Mouse (Mus musculus): ENCODE results near the gene Patl1. TPM values are rescaled to one million over a fixed set of nuclear protein-coding genes. Genes with fewer than 3 reads are reported as not detected.
"Not testable (repeated sequence)": the region's sequence is repeated elsewhere in the genome, so short reads cannot be mapped to it uniquely, and the experiment has no call there.

The Patl1 gene
- polyA plus RNA-seq (2012; ENCODE audit: insufficient read depth, insufficient read length, missing spikeins): 16.6 and 20.5 TPM in 2 replicates

DNA sequence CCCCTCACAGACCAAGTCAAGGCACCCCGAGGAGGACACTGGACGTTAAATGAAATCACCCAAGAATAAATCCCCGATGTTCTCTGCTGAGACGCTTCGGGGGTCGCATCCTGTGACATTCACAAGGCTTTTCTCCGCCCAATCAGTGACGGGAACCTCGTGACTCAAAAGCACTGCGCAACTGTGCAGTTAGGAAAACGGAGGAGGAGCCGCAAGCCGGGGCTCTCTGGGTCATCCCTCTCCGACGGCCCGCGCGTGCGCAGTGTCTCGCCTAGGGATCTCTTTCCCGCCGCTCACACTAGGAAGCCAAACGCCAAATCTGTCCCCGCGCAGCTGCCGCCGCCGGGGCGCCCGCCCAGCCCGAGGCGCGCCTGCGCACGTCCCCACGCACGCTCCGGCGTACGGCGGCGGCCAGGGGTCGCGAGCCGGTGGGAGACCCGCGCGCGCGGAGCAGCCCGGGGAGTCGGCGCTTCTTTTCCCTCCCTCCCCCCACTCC, at the start of gene Patl1:
Patl1 (plus strand) TSS at position 363 of the 496 bp plus-strand sequence.
- peak within 1 kb of the TSS; percentile 96 for H3K27ac ChIP-seq (replicated peaks; ENCODE audit: low read depth, low read length)
- peak within 1 kb of the TSS; percentile 83 for H3K4me3 ChIP-seq (ENCODE audit: insufficient read depth, low read depth, low read length)
- no peaks in the 10 kb centered on the region for H3K4me1 ChIP-seq (ENCODE audit: control insufficient read depth, insufficient read depth, insufficient read length, low read length)

DNA sequence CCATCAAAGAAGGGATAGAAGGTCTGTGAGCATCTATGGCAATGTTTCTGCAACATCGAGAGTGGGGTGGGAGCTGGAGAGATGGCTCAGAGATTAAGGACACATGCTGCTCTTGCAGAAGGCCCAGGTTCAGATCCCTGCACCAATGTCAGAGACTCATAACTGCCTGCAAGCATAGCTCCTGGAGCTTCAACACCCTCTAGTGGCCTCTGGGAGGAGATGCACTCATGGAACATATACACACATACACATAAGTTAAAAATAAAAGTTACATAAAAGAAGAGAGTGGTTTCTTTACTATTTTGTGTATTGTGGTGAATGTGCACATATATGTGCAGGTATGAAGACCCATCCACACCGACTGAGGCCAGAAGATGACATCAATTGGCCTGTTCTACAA, 44.4 kb upstream of the Patl1 start:
- Histone ChIP-seq H3K27ac (replicated peaks; ENCODE audit: low read depth, low read length) (no peak overlapping the region), H3K4me3 (ENCODE audit: insufficient read depth, low read depth, low read length) (no peak overlapping the region), H3K4me1 (ENCODE audit: control insufficient read depth, insufficient read depth, insufficient read length, low read length) (no peaks in the 10 kb centered on the region)

DNA sequence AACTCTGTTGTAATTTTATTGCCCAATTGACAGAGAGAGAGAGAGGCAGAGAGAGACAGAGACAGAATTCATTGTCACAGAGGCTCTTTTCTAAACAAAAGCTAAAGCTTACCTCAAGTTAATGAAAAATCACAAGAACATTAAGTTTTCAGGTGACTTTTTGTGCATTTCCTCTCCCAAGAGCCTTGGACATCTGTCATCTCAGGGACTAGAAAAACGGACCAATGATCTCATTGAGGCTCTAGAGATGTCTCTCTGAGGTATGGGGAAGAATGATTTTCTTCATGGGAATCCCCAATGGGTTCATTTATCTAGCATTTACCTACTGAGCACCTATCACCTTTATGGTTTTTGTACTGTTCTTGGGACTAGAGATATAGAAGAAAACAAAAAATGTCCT, 37.2 kb upstream of the Patl1 start, which contains the start of gene Olfr1419:
Olfr1419 (minus strand) TSS at position 101 of the 400 bp plus-strand sequence.
- Histone ChIP-seq H3K4me1 (ENCODE audit: control insufficient read depth, insufficient read depth, insufficient read length, low read length) (no peaks in the 10 kb centered on the region), H3K27ac (replicated peaks; ENCODE audit: low read depth, low read length) (no peak within 1 kb of the TSS)

DNA sequence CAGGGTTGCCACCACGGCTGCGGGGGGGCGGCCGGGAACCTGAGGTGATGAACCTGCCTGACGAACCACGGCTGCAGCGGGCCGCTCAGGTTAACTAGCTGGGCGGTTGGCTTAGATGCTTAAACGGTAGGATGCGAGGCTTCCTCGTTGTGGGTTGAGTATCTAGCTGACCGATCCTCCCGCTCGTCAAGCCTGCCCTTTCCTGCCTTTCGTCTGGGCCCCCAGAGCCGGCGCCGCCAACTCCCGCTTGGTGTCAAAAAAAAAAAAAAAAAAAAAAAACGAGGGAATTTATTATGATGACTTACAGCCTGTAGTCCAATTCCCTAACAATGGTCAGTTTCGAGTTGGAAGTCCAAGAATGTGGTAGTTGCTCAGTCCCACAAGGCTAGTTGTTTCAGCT, 33.8 kb upstream of the Patl1 start:
- not testable (repeated sequence) for H3K27ac ChIP-seq (replicated peaks; ENCODE audit: low read depth, low read length); H3K4me3 ChIP-seq (ENCODE audit: insufficient read depth, low read depth, low read length); H3K4me1 ChIP-seq (ENCODE audit: control insufficient read depth, insufficient read depth, insufficient read length, low read length)

More for the DNA sequence above, 37.2 kb upstream of the Patl1 start, which contains the start of gene Olfr1419:
- H3K4me3 ChIP-seq (ENCODE audit: insufficient read depth, low read depth, low read length): no peak within 1 kb of the TSS

DNA sequence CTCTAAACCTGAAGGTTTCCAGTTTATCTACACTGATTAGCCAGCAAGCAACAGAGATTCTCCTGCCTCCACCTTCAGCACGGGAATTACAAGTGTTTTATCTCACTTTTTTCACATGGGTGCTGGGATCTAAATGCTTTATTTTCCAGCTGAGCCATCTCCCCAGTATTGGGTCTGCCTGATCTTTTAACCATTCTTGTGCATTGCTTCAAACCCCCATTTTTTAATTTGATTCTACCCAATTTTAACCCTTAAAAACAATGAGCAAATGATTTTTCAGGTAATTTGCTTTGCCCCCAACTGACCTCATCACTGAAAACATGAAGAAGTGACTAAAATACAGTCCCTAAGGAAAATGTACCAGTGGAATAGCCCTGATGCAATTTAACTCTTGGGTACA, 25.9 kb upstream of the Patl1 start, which contains the start of gene Olfr1420:
Olfr1420 (plus strand) TSS at position 301 of the 400 bp plus-strand sequence.
- H3K27ac ChIP-seq (replicated peaks; ENCODE audit: low read depth, low read length): no peak within 1 kb of the TSS
- H3K4me3 ChIP-seq (ENCODE audit: insufficient read depth, low read depth, low read length): no peak within 1 kb of the TSS

DNA sequence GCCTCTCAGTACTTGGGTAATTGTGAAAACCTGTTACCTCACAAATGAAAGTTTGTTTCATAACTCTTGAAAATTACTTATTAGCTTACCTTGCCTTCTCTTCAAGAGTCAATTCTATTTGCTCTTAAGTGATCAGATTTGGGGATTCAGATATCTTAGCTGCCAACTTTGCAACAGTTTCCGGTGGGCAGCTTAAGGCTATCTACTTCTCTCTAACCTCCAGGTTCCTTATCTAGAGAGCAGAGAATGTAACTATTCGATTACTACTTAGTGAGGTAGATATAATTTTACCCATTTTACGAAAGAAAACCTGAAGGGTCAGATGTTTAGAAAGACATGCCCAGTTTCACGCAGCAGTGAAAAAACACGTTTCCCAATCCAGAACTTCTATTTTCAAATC, 1.2 kb upstream of the Patl1 start:
- peak overlapping the region; percentile 69 for H3K4me3 ChIP-seq (ENCODE audit: insufficient read depth, low read depth, low read length)
- H3K27ac ChIP-seq (replicated peaks; ENCODE audit: low read depth, low read length): peak overlapping the region; percentile 96
- H3K4me1 ChIP-seq (ENCODE audit: control insufficient read depth, insufficient read depth, insufficient read length, low read length): no peaks in the 10 kb centered on the region

More for the DNA sequence above, 25.9 kb upstream of the Patl1 start, which contains the start of gene Olfr1420:
- no peaks in the 10 kb centered on the region for H3K4me1 ChIP-seq (ENCODE audit: control insufficient read depth, insufficient read depth, insufficient read length, low read length)

DNA sequence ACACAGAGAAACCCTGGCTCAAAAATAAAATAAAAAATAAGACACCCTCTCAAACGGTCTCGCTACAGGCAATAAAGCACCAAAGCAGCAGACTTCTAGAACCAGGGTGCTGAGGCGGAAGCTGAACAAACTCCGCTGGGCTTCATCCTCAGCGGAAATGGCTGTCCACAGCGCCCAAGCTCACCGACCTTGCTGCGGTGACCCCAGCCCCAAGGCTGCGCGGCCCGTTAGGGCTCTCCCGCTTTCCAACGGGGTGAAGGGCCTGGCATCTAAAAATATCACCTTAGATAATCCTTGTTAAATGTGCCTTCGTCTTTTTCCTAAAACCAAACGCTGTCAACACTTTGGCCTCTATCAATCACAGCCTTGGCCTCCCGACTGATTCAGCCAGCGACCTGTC, 596 bp upstream of the Patl1 start:
- peak overlapping the region; percentile 69 for H3K4me3 ChIP-seq (ENCODE audit: insufficient read depth, low read depth, low read length)
- H3K27ac ChIP-seq (replicated peaks; ENCODE audit: low read depth, low read length): peak overlapping the region; percentile 96
- no peaks in the 10 kb centered on the region for H3K4me1 ChIP-seq (ENCODE audit: control insufficient read depth, insufficient read depth, insufficient read length, low read length)

DNA sequence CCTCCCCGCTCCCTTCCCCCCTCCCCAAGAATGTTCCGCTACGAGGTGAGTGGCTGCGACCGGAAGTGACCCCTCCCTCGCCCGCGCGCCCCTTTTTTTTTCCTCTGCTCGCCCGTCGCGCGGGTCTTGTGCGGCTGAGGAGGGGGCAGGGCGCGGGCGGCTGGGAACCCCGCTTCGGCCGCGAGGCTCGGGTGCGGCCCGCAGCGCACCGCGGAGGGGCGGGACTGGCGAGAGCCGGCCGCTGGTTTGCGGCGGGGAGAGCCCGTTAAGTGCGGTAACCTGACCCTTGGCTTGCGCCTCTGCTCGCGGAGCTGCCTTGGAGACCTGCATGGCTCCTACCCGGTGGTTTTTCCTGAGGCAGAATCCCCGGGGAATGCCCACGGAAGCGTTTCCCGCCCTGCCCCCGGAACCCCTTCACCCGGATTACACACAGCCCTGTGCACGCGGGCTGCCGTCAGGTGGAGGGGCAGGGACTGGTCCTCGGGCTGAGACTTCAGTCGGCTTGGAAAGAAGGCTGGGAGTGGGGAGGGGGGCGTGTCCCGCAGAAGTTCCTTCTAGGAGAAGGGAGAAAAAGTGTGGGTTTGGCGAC, 428 bp downstream of the Patl1 start:
- Histone ChIP-seq H3K4me3 (ENCODE audit: insufficient read depth, low read depth, low read length) (peak overlapping the region; percentile 83), H3K27ac (replicated peaks; ENCODE audit: low read depth, low read length) (peak overlapping the region; percentile 85), H3K4me1 (ENCODE audit: control insufficient read depth, insufficient read depth, insufficient read length, low read length) (no peaks in the 10 kb centered on the region)

DNA sequence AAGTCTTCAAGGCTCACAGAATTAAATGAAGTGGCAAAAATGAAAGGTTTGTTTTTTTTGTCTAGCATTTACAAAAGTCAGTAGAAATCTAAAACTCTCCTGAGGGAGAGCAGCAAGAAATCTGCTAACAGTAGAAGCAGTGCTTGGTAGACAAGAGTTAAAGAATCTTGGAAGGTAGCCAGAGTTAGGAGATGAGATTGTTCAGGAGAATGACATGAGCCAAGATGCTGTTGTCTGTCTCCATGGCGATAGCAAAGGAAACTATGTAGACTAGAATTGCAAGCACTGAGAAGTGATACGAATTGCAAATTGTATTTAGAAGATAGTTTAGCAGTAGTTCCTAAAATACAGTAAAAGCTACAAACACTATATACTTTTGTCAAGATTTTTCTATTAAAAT, 3.6 kb downstream of the Patl1 start:
- no peaks in the 10 kb centered on the region for H3K4me1 ChIP-seq (ENCODE audit: control insufficient read depth, insufficient read depth, insufficient read length, low read length)

DNA sequence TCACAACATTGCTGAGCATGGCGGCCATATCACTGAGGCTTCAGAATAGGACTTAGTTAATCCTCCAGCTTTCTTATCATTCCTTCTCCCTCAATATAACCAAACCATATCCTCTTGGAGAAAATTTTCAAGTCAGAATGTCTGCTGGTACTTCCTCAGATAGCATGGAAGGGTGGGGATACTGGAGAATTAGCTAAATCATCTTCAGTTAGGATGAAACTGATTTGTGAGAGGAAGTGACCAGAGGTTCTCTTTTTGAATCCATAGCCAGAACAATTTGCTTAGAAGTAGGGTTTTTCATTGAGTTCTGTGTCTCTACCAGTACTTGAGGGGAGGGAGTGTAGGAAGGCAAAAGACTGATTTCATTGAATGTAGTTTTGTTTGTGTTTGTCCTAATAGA, 9.9 kb downstream of the Patl1 start:
- Histone ChIP-seq H3K4me1 (ENCODE audit: control insufficient read depth, insufficient read depth, insufficient read length, low read length) (no peaks in the 10 kb centered on the region), H3K27ac (replicated peaks; ENCODE audit: low read depth, low read length) (no peak overlapping the region), H3K4me3 (ENCODE audit: insufficient read depth, low read depth, low read length) (no peak overlapping the region)

More for the DNA sequence above, 3.6 kb downstream of the Patl1 start:
- no peak overlapping the region for H3K27ac ChIP-seq (replicated peaks; ENCODE audit: low read depth, low read length)
- no peak overlapping the region for H3K4me3 ChIP-seq (ENCODE audit: insufficient read depth, low read depth, low read length)

DNA sequence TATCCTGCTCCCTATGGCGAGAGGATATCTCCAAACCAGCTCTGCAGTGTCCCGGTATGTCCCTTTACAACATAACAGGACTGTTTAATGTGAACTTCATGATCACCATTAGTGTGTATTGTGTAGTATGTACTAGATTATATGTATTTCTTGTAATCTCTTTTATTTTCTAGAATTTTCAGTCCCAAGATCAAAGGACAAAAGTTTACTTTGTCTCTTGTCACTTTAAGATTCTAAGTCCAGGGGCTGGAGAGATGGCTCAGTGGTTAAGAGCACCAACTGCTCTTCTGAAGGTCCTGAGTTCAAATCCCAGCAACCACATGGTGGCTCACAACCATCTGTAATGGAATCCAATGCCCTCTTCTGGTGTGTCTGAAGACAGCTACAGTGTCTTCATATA, 10.3 kb downstream of the Patl1 start:
- not testable (repeated sequence) for H3K4me1 ChIP-seq (ENCODE audit: control insufficient read depth, insufficient read depth, insufficient read length, low read length); H3K4me3 ChIP-seq (ENCODE audit: insufficient read depth, low read depth, low read length)

DNA sequence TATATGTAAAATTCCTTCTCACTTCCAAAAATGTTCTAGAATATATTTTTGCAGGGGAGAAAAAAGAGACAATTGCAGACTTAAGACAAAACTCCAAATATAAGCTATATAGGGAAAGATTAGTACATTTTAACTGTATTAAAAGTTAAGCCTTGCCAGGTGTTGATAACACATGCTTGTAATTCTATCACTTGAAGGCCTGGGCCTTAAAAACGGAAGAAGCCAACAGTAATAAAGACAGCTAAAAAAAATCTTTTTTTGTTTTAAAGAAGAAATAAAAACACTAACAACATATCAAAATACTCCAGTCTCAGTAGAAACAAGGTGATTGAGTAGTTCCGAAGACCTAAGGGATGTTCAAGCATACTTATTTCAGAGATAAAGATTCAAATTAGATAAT, 14.2 kb downstream of the Patl1 start:
- Histone ChIP-seq H3K27ac (replicated peaks; ENCODE audit: low read depth, low read length) (no peak overlapping the region), H3K4me1 (ENCODE audit: control insufficient read depth, insufficient read depth, insufficient read length, low read length) (no peaks in the 10 kb centered on the region), H3K4me3 (ENCODE audit: insufficient read depth, low read depth, low read length) (no peak overlapping the region)

More for the DNA sequence above, 10.3 kb downstream of the Patl1 start:
- H3K27ac ChIP-seq (replicated peaks; ENCODE audit: low read depth, low read length): not testable (repeated sequence)

DNA sequence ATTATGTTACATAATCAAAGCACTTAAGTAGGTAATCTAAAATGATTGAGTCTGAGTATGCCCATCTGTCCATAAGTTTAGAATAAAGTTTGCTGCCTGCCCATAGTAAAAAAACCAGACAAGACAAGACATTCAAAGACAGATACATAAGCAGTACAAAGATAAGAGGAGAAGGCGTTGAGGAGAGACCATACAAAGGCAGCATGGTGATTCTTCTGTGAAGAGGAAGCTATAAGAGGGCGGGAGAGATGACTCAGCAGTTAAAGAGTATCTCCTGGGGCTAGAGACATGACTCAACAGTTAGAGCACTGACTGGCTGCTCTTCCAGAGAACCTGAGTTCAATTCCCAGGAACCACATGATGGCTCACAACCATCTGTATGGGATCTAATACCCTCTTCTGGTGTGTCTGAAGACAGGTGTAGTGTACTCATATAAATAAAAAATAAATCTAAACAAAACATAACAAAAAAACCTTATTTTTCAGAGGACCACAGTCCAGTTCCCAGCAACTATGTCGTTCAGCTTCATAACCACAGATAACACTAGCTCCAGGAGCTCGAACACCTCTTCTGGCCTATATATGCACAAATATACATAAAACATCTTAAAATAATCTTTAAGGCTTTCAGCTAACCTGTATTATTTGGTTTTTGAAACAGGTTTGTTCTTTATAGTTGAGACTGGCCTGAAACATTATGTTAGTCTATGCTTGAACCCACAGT, 16.0 kb downstream of the Patl1 start:
- H3K27ac ChIP-seq (replicated peaks; ENCODE audit: low read depth, low read length): no peak overlapping the region
- H3K4me3 ChIP-seq (ENCODE audit: insufficient read depth, low read depth, low read length): no peak overlapping the region
- no peaks in the 10 kb centered on the region for H3K4me1 ChIP-seq (ENCODE audit: control insufficient read depth, insufficient read depth, insufficient read length, low read length)

DNA sequence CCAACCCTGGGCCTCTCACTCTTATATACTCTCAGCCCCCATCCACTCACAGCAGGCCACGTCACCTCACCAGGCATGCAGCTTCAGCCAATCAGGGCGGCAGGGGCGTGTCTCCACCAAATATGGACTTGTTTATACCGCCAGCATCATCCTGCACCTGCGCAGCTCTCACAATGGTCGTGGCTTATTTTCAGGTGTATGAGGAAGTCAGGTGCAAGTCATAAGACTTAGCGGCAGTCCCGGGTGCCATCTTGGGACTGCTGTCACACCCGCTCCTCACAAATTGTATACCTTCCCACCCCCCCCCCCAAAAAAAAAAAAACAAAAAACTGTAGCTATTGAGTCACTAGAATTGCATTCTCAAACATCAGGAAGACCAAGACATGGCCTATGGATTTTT, 34.3 kb downstream of the Patl1 start:
- not testable (repeated sequence) for H3K4me3 ChIP-seq (ENCODE audit: insufficient read depth, low read depth, low read length); H3K27ac ChIP-seq (replicated peaks; ENCODE audit: low read depth, low read length); H3K4me1 ChIP-seq (ENCODE audit: control insufficient read depth, insufficient read depth, insufficient read length, low read length)

DNA sequence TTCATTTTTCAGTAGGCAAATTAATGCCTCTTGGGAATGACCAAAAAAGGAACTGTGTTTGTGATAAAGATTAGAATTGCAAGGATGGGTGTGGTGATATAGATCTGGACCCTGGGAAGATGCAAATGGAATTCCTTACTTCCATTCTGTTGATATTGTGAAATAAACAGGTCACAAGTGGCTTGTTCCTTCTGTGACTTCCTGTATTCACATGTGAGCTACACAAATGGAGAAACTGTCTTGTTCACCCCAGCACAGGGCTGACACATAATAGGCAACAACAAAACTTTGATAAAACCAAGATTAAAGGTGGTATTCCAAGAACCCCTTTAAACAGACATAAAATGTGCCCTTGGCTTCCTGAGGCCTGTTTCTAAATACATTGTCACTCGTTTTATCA, 37.7 kb downstream of the Patl1 start:
- Histone ChIP-seq H3K27ac (replicated peaks; ENCODE audit: low read depth, low read length) (no peak overlapping the region), H3K4me3 (ENCODE audit: insufficient read depth, low read depth, low read length) (no peak overlapping the region), H3K4me1 (ENCODE audit: control insufficient read depth, insufficient read depth, insufficient read length, low read length) (no peaks in the 10 kb centered on the region)

DNA sequence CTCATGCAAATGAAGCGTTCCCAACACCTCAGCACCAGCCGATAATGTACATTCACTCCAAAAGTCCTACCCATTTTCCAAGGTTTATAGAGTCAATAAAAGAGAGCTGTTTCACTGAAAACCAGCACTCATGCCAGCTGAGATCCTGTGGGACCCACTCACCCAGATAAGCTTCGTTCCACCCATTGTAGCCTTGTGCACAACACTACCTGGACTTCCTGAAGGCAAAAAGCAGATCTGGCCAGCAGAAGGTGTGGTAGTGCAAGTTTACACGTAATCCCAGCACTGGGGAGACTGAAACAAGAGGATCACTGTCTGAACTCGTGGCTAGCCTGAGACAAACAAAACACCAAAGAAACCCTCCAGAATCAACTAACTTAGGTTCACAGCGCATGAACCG, 38.5 kb downstream of the Patl1 start:
- H3K4me3 ChIP-seq (ENCODE audit: insufficient read depth, low read depth, low read length): no peak overlapping the region
- no peak overlapping the region for H3K27ac ChIP-seq (replicated peaks; ENCODE audit: low read depth, low read length)
- H3K4me1 ChIP-seq (ENCODE audit: control insufficient read depth, insufficient read depth, insufficient read length, low read length): no peaks in the 10 kb centered on the region
